Mouse (Mus musculus): ENCODE data around the gene Vmn1r130. TPM values are rescaled to one million over a fixed set of nuclear protein-coding genes. Genes with fewer than 3 reads are reported as not detected.
"Not testable (repeated sequence)": the region's sequence is repeated elsewhere in the genome, so short reads cannot be mapped to it uniquely, and the experiment has no call there.

The Vmn1r130 gene
- not detected in 2 replicates for polyA plus RNA-seq (2014; fragmentation: Nextera tagmentation; extraction: Ambion mirVana)

- H3K9ac ChIP-seq; H3K9me3 ChIP-seq (ENCODE audit: low read depth, low read length); DNase-seq; H3K4me3 ChIP-seq (ENCODE audit: low read depth, low read length); H3K27ac ChIP-seq (ENCODE audit: low read depth); H3K4me1 ChIP-seq (ENCODE audit: insufficient read depth); H3K4me2 ChIP-seq; H3K36me3 ChIP-seq (ENCODE audit: insufficient read depth); H3K27me3 ChIP-seq (ENCODE audit: insufficient read depth, low read length); ATAC-seq (ENCODE audit: insufficient read depth): not testable (repeated sequence)
- no CpG with 5 or more reads among the region's 3 CpGs for WGBS
Measured at GRCm38 (mm10) chr7:21511480-21511879, at the start of gene Vmn1r130. TSS of gene Vmn1r130 (plus strand) at chr7:21511780.

- not testable (repeated sequence) for H3K4me3 ChIP-seq (ENCODE audit: low read depth, low read length); H3K4me2 ChIP-seq; H3K9ac ChIP-seq; H3K36me3 ChIP-seq (ENCODE audit: insufficient read depth); DNase-seq; H3K27ac ChIP-seq (ENCODE audit: low read depth); ATAC-seq (ENCODE audit: insufficient read depth); H3K27me3 ChIP-seq (ENCODE audit: insufficient read depth, low read length); H3K9me3 ChIP-seq (ENCODE audit: low read depth, low read length); H3K4me1 ChIP-seq (ENCODE audit: insufficient read depth)
- no CpG with 5 or more reads among the region's 2 CpGs for WGBS
Measured at GRCm38 (mm10) chr7:21545990-21546389, 34.4 kb downstream of the Vmn1r130 start, which contains the start of gene Vmn1r131. TSS of gene Vmn1r131 (minus strand) at chr7:21546090.

Other genes with a start within 250 kb of the Vmn1r130 start
- not detected in 2 replicates for gene Vmn1r125, start 239.6 kb upstream of the Vmn1r130 start, polyA plus RNA-seq (2014; fragmentation: Nextera tagmentation; extraction: Ambion mirVana)
- not detected in 2 replicates for gene Vmn1r126, start 210.3 kb upstream of the Vmn1r130 start, polyA plus RNA-seq (2014; fragmentation: Nextera tagmentation; extraction: Ambion mirVana)
- not detected in 2 replicates for gene Vmn1r127, start 191.9 kb upstream of the Vmn1r130 start, polyA plus RNA-seq (2014; fragmentation: Nextera tagmentation; extraction: Ambion mirVana)
- not detected in 2 replicates for gene Vmn1r128, start 162.4 kb upstream of the Vmn1r130 start, polyA plus RNA-seq (2014; fragmentation: Nextera tagmentation; extraction: Ambion mirVana)
- gene Vmn1r129, start 150.5 kb upstream of the Vmn1r130 start, polyA plus RNA-seq (2014; fragmentation: Nextera tagmentation; extraction: Ambion mirVana), result not detected in 2 replicates
- gene Gm6882, start 79.0 kb upstream of the Vmn1r130 start, polyA plus RNA-seq (2014; fragmentation: Nextera tagmentation; extraction: Ambion mirVana), result not detected in 2 replicates
- not detected in 2 replicates for gene Vmn1r131, start 34.3 kb downstream of the Vmn1r130 start, polyA plus RNA-seq (2014; fragmentation: Nextera tagmentation; extraction: Ambion mirVana)
- gene Vmn1r132, start 102.3 kb downstream of the Vmn1r130 start, polyA plus RNA-seq (2014; fragmentation: Nextera tagmentation; extraction: Ambion mirVana), result not detected in 2 replicates
- not detected in 2 replicates for gene Gm4175, start 249.7 kb downstream of the Vmn1r130 start, polyA plus RNA-seq (2014; fragmentation: Nextera tagmentation; extraction: Ambion mirVana)